Mouse (Mus musculus): ENCODE results near the gene Selenbp2. TPM values are rescaled to one million over a fixed set of nuclear protein-coding genes. Genes with fewer than 3 reads are reported as not detected.
"Not testable (repeated sequence)": the region's sequence is repeated elsewhere in the genome, so short reads cannot be mapped to it uniquely, and the experiment has no call there.

The Selenbp2 gene
- 4.9 and 6.3 TPM in 2 replicates for polyA plus RNA-seq (2012; rRNA removed)

DNA sequence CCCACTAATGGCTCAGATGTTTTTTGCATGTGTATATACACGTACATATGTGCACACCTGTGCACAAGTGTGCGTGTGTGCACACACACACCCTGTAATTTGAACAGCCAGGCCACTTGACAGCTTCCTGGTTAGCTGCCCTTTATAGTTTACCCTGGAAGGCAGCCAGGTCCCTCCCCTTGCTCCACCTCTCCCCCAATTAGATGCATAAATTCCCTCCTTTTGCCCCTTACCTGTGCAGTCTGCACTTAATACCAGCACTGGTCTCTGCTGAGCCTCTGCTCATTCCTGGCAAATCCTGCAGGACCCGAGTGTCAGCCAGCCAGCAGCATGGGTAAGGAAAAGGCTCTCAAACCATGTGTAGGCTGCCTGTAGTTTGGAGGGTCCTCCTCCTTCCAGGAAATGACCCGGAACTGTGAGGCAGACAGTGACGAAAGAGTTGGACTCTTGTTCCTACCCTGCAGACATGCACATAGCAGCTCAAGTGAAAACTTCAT is at the start of gene Selenbp2:
Gene Selenbp2 (plus strand): TSS at position 228 of the 497 bp plus-strand sequence.
- 12% methylated on average over 5 of the region's 5 CpGs for WGBS
- DNase-seq (ENCODE audit: low read depth, low spot score) = no peak

DNA sequence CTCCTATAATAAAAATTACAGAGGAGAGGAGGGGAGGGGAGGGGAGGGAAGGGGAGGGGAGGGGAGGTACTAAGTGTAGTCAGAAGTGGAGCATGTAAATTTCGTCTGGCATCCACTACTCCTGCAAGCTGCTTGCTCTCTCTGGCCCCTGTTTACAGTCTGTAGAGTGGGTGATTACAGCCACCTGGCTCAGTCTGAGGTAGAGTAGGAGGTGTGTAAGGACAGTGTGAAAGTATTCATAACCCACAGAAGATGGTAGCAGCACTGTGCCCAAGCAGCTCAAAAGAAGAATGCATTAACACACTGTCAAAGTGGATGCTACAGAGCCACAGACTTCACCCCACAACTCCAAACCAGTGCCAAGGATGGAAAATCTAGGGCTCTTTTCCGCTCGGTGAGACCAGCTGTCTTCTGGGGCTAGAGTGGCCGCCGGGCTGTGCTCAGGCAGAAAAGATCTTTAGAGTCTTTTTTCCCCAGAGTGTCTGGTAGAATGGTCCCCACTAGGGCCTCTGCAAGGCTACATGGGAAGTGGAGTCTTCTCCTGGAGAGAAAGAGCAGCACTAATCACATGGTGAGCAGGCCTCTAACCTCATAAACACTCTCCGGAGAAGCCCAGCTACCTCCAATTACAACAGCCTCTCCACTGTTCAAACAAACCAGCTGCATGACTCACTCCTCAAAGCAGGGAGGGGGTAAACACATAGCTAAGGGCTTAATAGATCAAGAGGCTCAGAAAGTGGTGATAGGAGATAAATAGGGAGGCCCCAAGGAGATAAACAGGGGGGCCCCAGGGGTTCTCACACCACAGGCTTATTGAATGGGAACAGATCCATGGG is 44.4 kb upstream of the Selenbp2 start:
- peak; percentile 71 for DNase-seq (ENCODE audit: low read depth, low spot score)
- WGBS = 8% methylated on average over 6 of the region's 6 CpGs

GRCm38 (mm10) chr3:94650409-94650808 is 42.9 kb upstream of the Selenbp2 start:
- no peak for DNase-seq (ENCODE audit: low read depth, low spot score)
- 31% methylated on average over 7 of the region's 7 CpGs for WGBS

DNA sequence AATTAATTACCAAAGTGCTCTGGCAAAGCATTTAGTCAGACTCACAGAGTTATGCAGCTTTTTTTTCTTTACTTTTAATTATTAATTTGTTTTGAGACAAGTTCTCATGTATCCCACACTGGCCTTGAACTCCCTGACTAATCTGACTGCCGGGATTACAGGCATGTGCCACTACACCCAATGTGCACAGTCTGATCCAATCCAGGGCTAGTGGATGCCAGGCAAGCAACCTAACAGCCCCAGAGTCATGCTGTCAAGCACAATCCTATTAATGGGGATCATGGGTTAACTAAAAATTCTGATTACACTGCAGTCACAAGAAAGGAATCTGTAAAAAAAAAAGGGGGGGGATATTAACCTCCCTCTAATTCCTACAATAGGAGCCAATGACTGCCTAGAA is 39.4 kb upstream of the Selenbp2 start:
- DNase-seq (ENCODE audit: low read depth, low spot score) = not testable (repeated sequence)
- 47% methylated on average over 1 of the region's 1 CpGs for WGBS

GRCm38 (mm10) chr3:94657852-94658739 is 35.3 kb upstream of the Selenbp2 start:
- 5% methylated on average over 28 of the region's 47 CpGs for WGBS
- not testable (repeated sequence) for DNase-seq (ENCODE audit: low read depth, low spot score)

GRCm38 (mm10) chr3:94658740-94659095 is 34.6 kb upstream of the Selenbp2 start, which contains the start of gene Tuft1:
Gene Tuft1 (minus strand): TSS chr3:94658872.
- not testable (repeated sequence) for DNase-seq (ENCODE audit: low read depth, low spot score)
- under 1% methylated on average over 21 of the region's 33 CpGs for WGBS

GRCm38 (mm10) chr3:94659142-94659748 is 34.1 kb upstream of the Selenbp2 start:
- DNase-seq (ENCODE audit: low read depth, low spot score) = peak; percentile 66
- WGBS = 20% methylated on average over 8 of the region's 10 CpGs

- not testable (repeated sequence) for DNase-seq (ENCODE audit: low read depth, low spot score)
- WGBS = 96% methylated on average over 2 of the region's 2 CpGs
Measured at GRCm38 (mm10) chr3:94660841-94661240, 32.5 kb upstream of the Selenbp2 start.

GRCm38 (mm10) chr3:94665060-94665802 is 28.1 kb upstream of the Selenbp2 start:
- not testable (repeated sequence) for DNase-seq (ENCODE audit: low read depth, low spot score)
- 39% methylated on average over 5 of the region's 5 CpGs for WGBS

- not testable (repeated sequence) for DNase-seq (ENCODE audit: low read depth, low spot score)
- 20% methylated on average over 7 of the region's 7 CpGs for WGBS
Measured at GRCm38 (mm10) chr3:94665896-94666295, 27.5 kb upstream of the Selenbp2 start.

- WGBS = 39% methylated on average over 9 of the region's 9 CpGs
- DNase-seq (ENCODE audit: low read depth, low spot score) = not testable (repeated sequence)
Measured at GRCm38 (mm10) chr3:94675101-94675500, 18.3 kb upstream of the Selenbp2 start.

DNA sequence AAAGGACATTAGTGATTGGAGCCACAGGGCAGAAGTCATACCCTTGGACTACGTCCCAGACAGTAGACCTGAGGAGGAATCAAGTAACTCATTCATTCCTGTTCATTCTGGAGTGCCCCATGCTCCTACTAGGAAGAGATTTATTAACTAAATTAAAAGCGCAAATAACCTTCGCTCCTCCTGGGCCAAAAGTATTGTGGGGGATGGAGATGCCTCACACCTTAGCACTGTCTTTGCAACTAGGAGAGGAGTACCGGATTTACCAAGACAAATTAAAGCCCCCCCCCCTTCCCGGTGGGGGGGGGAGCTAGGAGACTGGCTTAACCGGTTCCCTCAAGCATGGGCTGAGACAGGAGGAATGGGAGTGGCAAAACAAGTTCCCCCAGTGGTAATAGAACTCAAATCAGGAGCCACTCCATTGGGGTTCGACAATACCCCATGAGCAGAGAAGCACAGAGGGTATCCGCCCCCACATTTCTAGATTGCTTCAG is 14.0 kb upstream of the Selenbp2 start:
- DNase-seq (ENCODE audit: low read depth, low spot score) = no peak

DNA sequence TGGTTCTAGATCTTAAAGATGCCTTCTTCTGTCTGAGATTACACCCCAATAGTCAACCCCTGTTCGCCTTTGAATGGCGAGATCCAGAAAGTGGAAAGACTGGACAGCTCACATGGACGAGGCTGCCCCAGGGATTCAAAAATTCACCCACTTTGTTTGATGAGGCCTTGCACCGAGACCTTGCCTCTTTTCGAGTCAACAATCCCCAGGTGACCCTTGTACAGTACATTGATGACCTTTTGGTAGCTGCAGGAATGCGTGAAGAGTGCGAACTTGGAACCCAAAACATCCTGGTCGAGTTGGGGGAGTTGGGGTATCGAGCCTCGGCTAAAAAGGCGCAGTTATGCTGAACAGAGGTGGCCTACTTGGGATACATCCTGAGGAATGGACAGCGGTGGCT is 13.3 kb upstream of the Selenbp2 start:
- DNase-seq (ENCODE audit: low read depth, low spot score) = not testable (repeated sequence)
- WGBS = 79% methylated on average over 12 of the region's 12 CpGs

More for the DNA sequence above, 14.0 kb upstream of the Selenbp2 start:
- 37% methylated on average over 8 of the region's 8 CpGs for WGBS

DNA sequence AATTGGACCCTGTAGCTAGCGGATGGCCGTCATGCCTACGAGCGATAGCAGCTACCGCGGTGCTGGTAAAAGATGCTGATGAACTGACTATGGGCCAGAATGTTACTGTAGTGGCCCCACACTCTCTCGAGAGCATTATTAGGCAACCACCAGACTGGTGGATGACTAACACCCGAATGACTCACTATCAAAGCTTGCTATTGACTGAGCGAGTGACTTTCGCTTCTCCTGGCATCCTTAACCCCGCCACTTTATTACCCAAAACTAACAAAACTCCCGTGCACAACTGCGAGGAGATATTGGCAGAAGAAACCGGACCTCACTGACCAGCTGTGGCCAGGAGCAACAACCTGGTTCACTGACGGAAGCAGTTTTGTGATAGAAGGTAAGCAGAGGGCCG is 12.6 kb upstream of the Selenbp2 start:
- WGBS = 41% methylated on average over 16 of the region's 16 CpGs
- DNase-seq (ENCODE audit: low read depth, low spot score) = no peak

DNA sequence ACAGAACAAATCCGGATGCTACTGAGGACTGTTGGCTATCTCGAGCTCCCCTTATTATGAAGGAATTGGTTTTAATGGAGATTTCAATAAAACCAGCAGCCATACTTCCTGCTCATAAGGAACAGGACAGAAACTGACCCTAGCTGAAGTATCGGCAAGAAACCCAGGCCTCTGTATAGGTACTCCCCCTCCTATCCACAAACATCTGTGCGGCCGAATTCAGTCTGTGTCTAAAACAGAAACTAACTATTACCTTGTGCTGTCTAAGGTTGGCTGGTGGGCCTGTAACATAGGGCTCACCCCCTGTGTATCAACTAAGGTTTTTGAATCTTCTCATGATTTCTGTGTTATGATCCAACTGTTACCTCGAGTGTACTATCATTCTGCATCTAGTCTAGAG is 9.7 kb upstream of the Selenbp2 start:
- 75% methylated on average over 6 of the region's 6 CpGs for WGBS
- DNase-seq (ENCODE audit: low read depth, low spot score) = no peak

- not testable (repeated sequence) for DNase-seq (ENCODE audit: low read depth, low spot score)
- WGBS = 93% methylated on average over 8 of the region's 8 CpGs
Measured at GRCm38 (mm10) chr3:94685989-94686772, 7.2 kb upstream of the Selenbp2 start.

- 93% methylated on average over 3 of the region's 3 CpGs for WGBS
- not testable (repeated sequence) for DNase-seq (ENCODE audit: low read depth, low spot score)
Measured at GRCm38 (mm10) chr3:94688698-94689097, 4.7 kb upstream of the Selenbp2 start.

DNA sequence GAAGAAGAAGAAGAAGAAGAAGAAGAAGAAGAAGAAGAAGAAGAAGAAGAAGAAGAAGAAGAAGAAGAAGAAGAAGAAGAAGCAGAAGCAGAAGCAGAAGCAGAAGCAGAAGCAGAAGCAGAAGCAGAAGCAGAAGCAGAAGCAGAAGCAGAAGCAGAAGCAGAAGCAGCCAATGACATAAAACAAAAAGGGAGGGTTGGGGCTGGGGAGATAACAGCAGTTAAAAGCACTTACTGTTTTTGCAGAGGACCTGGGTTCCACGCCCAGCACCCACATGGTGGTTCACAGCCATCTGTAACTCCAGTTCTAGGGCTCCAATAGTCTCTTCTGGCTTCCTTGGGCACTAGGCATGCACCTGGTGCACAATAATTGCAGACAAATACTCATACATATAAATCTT is 4.2 kb upstream of the Selenbp2 start:
- 65% methylated on average over 1 of the region's 1 CpGs for WGBS
- not testable (repeated sequence) for DNase-seq (ENCODE audit: low read depth, low spot score)

Data from large intestine, adult 2 months (tissue).